Mouse (Mus musculus): ENCODE measurements around the gene Ece1. TPM values are rescaled to one million over a fixed set of nuclear protein-coding genes. Genes with fewer than 3 reads are reported as not detected.

Ece1 gene
- polyA plus RNA-seq, 1 experiment from 2014 or later: 48.6 TPM

DNA sequence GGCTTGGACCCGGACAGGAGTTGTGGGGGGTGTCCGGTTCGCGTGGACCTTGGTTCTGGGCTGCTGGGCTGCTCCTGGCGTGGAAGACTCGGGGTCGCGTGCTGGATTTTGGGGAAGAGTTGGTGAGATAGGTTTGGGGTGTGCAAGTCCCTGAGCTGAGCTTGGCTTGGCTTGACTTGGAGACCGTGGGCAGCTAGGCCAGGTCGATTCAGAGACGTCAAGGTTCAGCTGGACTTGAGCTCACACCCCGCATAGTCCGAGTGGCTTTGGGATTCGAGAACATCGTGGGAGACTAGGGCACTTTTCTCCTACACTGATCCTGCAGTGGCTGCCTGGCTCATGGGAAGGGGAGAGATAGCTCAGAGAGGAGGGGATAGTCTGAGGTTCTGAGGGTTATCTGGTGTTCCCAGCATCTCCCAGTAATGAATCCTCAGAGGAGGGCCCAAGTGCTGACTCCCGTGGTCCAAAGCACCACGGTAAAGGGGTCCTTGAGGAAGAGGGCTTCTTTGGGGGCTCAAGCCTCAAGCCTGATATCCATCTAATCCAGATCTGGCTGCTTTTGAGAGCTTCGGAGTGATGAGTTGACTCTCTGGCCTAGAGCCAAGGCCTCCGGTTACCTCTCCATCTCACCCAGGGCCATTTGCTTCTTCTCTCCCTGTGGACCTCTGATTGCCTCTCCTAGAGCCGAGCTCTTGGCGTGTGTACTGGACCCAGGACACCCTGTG is 641 bp downstream of the Ece1 start:
- H3K4me1 ChIP-seq (ENCODE audit: control insufficient read depth, insufficient read depth, low read length): peaks cover 50% of the 10 kb centered on the region
- H3K27me3 ChIP-seq (ENCODE audit: control insufficient read depth, insufficient read depth, low read length): no peaks in the 10 kb centered on the region
- peak overlapping the region; percentile 69 for H3K27ac ChIP-seq (ENCODE audit: low read length)
- H3K4me2 ChIP-seq (ENCODE audit: low read depth, low read length): peak overlapping the region; percentile 68
- H3K9ac ChIP-seq (ENCODE audit: low read length): peak overlapping the region; percentile 94
- WGBS: 10% methylated on average over 21 of the region's 21 CpGs
- peak overlapping the region; percentile 92 for H3K4me3 ChIP-seq (replicated peaks; ENCODE audit: low read length)
- no peak for ATAC-seq (ENCODE audit: insufficient read depth, low FRiP score)
- H3K36me3 ChIP-seq (ENCODE audit: control insufficient read depth, insufficient read depth, low read length): no peaks in the 10 kb centered on the region
- H3K9me3 ChIP-seq (replicated peaks; ENCODE audit: control insufficient read depth, low read length): no peaks in the 10 kb centered on the region

DNA sequence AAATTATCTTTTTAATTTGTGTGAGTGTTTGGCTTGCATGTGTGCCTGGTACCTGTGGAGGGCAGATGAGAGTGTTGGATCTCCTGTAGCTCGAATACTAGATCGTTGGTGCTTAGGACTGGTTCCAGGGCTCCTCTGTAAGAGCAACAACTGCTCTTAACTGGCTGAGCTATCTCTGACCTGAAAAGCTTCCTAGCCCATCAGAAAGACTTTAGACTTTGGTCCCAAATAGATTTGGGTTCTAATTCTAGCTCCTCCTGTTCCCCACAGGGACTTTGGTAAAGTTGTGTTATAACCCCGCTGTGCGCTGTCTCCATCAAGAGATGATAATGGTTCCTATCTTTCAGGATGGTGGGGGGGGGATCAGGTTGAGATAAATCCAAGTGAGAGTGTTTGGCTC is 2.0 kb downstream of the Ece1 start:
- Histone ChIP-seq H3K9me3 (replicated peaks; ENCODE audit: control insufficient read depth, low read length) (no peaks in the 10 kb centered on the region), H3K9ac (ENCODE audit: low read length) (no peak overlapping the region), H3K4me1 (ENCODE audit: control insufficient read depth, insufficient read depth, low read length) (peaks cover 63% of the 10 kb centered on the region), H3K27me3 (ENCODE audit: control insufficient read depth, insufficient read depth, low read length) (no peaks in the 10 kb centered on the region), H3K4me2 (ENCODE audit: low read depth, low read length) (peak overlapping the region; percentile 68; the same call in 1 of the 2 replicates), H3K36me3 (ENCODE audit: control insufficient read depth, insufficient read depth, low read length) (no peaks in the 10 kb centered on the region), H3K27ac (ENCODE audit: low read length) (no peak overlapping the region), H3K4me3 (replicated peaks; ENCODE audit: low read length) (no peak overlapping the region)
- 95% methylated on average over 4 of the region's 4 CpGs for WGBS
- no peak for ATAC-seq (ENCODE audit: insufficient read depth, low FRiP score)

DNA sequence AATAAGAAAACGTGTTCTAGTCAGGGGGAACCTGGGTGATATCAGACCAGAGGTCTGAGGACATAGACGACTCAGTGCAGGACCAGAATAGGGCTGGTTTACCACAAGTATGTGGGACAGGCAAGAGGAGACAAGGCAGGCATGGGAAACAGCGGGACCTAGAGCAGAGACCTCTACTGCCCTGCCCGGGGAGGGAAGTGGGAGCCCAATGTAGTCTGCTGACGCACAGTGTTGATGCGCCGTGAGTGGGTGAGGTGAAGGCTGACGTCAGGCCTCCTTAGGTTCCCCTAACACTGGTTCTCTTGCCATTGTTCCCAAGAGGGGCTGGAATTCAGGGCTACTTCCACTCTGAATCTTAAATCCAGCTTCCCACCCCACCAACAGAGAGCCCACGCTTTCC is 2.7 kb downstream of the Ece1 start:
- Histone ChIP-seq H3K27me3 (ENCODE audit: control insufficient read depth, insufficient read depth, low read length) (no peaks in the 10 kb centered on the region), H3K9me3 (replicated peaks; ENCODE audit: control insufficient read depth, low read length) (no peaks in the 10 kb centered on the region)
- no peak for ATAC-seq (ENCODE audit: insufficient read depth, low FRiP score)

DNA sequence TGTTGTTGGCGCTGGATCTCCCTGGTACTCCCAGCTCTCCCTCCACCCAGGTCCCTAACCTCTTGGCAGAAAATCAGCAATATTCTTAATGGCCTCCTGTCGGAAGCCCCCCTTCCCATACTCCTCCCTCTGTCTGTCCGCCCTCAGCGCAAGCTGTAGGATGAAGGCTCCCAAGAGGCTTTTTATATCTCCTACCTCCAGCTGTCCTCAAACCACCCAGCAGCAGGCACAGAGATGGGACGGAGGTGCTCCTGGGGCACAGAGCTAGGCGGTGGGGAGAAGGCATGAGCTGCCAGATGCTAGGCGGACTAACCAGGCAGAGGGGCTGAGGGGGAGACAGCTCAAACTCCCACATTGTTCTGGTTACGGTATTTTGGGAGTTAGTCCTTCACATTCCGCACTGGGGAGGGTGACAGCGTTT is 3.2 kb downstream of the Ece1 start:
- Histone ChIP-seq H3K4me3 (replicated peaks; ENCODE audit: low read length) (peak overlapping the region; percentile 21), H3K9ac (ENCODE audit: low read length) (peak overlapping the region; percentile 52), H3K27ac (ENCODE audit: low read length) (no peak overlapping the region; the same call in 1 of the 2 replicates)

More for the DNA sequence above, 2.7 kb downstream of the Ece1 start:
- H3K4me1 ChIP-seq (ENCODE audit: control insufficient read depth, insufficient read depth, low read length): peaks cover 69% of the 10 kb centered on the region
- peak overlapping the region; percentile 21 for H3K4me3 ChIP-seq (replicated peaks; ENCODE audit: low read length)
- H3K9ac ChIP-seq (ENCODE audit: low read length): peak overlapping the region; percentile 52
- no peaks in the 10 kb centered on the region for H3K36me3 ChIP-seq (ENCODE audit: control insufficient read depth, insufficient read depth, low read length)
- WGBS: 48% methylated on average over 9 of the region's 9 CpGs
- H3K4me2 ChIP-seq (ENCODE audit: low read depth, low read length): peak overlapping the region; percentile 39; the same call in 1 of the 2 replicates
- H3K27ac ChIP-seq (ENCODE audit: low read length): no peak overlapping the region; the same call in 1 of the 2 replicates

DNA sequence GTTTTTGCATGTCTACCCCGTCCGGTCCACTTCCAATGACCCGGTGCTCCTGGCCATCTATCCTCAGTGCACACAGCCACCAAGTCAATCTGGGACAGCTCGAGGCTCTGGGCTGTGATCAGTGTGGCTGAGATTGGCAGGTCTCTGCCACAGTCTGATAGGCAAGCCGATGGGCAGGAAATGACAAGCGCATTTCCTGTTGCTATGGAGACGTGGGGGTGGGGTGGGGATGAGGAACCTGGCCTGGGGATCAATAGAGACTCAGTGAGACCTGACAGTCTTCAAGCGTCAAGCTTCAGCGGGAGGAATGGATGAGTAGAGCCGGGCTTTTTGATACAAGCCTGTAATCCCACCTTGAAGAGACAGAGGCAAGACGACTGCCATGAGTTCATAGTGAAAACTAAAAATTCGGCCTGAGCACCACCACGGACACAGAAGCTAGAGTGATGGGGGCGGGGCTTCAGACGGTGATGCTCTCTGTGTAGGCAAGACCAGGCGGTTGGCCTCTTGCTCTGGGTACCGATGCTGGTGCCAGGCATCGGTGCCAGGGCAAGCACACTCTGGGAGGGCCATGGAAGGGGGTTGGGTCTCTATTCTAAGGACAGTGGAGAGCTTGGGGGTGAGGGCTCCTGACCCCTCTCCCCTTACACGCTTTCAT is 4.3 kb downstream of the Ece1 start:
- H3K4me2 ChIP-seq (ENCODE audit: low read depth, low read length): no peak overlapping the region
- 0 out of 2 replicates have a peak overlapping the region, but pooled peaks have one; percentile 32 for H3K27ac ChIP-seq (ENCODE audit: low read length)
- 42% methylated on average over 19 of the region's 19 CpGs for WGBS
- H3K9me3 ChIP-seq (replicated peaks; ENCODE audit: control insufficient read depth, low read length): no peaks in the 10 kb centered on the region
- no peak overlapping the region for H3K9ac ChIP-seq (ENCODE audit: low read length)
- H3K27me3 ChIP-seq (ENCODE audit: control insufficient read depth, insufficient read depth, low read length): no peaks in the 10 kb centered on the region
- no peak overlapping the region for H3K4me3 ChIP-seq (replicated peaks; ENCODE audit: low read length)
- no peaks in the 10 kb centered on the region for H3K36me3 ChIP-seq (ENCODE audit: control insufficient read depth, insufficient read depth, low read length)
- no peak for ATAC-seq (ENCODE audit: insufficient read depth, low FRiP score)
- H3K4me1 ChIP-seq (ENCODE audit: control insufficient read depth, insufficient read depth, low read length): peaks cover 78% of the 10 kb centered on the region

More for the DNA sequence above, 3.2 kb downstream of the Ece1 start:
- Histone ChIP-seq H3K4me2 (ENCODE audit: low read depth, low read length) (peak overlapping the region; percentile 39; the same call in 1 of the 2 replicates), H3K27me3 (ENCODE audit: control insufficient read depth, insufficient read depth, low read length) (no peaks in the 10 kb centered on the region), H3K4me1 (ENCODE audit: control insufficient read depth, insufficient read depth, low read length) (peaks cover 74% of the 10 kb centered on the region), H3K9me3 (replicated peaks; ENCODE audit: control insufficient read depth, low read length) (no peaks in the 10 kb centered on the region), H3K36me3 (ENCODE audit: control insufficient read depth, insufficient read depth, low read length) (no peaks in the 10 kb centered on the region)
- 56% methylated on average over 10 of the region's 10 CpGs for WGBS
- ATAC-seq (ENCODE audit: insufficient read depth, low FRiP score): no peak

DNA sequence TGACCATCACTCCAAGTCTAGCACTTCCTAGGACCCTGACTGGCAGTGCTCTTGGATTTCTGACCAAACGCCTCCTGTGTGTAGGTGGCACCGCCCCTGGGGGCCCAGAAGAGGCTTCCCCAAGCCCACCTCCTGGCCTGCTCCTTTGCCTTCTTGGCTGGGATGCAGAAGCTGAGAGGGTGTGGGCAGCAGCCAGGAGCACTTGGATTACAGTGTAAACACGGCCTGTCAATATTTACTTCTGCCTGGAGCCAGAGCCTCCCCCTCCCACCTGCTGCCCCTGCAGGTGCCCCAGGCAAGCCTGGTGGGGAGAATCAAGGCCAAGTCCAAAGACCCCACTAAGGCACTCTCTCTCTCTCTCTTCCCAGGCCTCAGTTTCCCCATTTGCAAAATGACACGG is 5.2 kb downstream of the Ece1 start:
- Histone ChIP-seq H3K9ac (ENCODE audit: low read length) (peak overlapping the region; percentile 23; the same call in 1 of the 2 replicates), H3K27me3 (ENCODE audit: control insufficient read depth, insufficient read depth, low read length) (no peaks in the 10 kb centered on the region), H3K36me3 (ENCODE audit: control insufficient read depth, insufficient read depth, low read length) (no peaks in the 10 kb centered on the region), H3K4me2 (ENCODE audit: low read depth, low read length) (0 out of 2 replicates have a peak overlapping the region, but pooled peaks have one; percentile 20), H3K9me3 (replicated peaks; ENCODE audit: control insufficient read depth, low read length) (no peaks in the 10 kb centered on the region), H3K27ac (ENCODE audit: low read length) (peak overlapping the region; percentile 32; the same call in 1 of the 2 replicates), H3K4me3 (replicated peaks; ENCODE audit: low read length) (no peak overlapping the region), H3K4me1 (ENCODE audit: control insufficient read depth, insufficient read depth, low read length) (peaks cover 78% of the 10 kb centered on the region)
- 39% methylated on average over 4 of the region's 4 CpGs for WGBS
- ATAC-seq (ENCODE audit: insufficient read depth, low FRiP score): peak; percentile 27; the same call in 1 of the 2 replicates

DNA sequence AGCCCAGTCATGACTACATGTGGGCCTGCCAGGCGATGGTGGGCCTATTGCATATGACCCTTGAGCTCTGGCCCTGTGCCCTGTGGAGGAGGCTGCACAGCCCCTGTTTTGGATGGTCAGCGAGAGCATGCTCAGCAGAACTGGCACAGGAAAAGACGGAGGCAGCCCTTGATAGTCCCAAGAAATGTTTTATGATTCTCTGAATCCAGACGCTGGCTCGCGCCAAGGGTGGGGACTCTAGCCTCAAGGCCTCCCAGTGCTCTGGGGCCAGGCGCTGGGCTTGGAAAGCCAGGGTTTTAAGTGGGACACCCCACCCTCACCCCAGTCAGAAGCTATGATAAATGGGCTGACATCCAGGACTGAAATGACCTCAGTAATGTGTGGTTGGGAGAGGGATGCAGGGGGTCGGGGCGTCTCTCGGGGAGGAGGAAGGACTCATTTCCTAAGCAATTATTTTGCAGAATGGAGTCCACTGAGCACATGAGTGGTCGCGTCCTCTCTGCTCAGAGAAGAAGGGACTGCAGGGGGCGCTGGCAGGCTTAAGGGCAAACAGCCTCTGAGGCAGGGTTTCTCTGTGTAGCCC is 5.7 kb downstream of the Ece1 start:
- Histone ChIP-seq H3K9ac (ENCODE audit: low read length) (peak overlapping the region; percentile 23; the same call in 1 of the 2 replicates), H3K4me2 (ENCODE audit: low read depth, low read length) (0 out of 2 replicates have a peak overlapping the region, but pooled peaks have one; percentile 20), H3K9me3 (replicated peaks; ENCODE audit: control insufficient read depth, low read length) (no peaks in the 10 kb centered on the region), H3K36me3 (ENCODE audit: control insufficient read depth, insufficient read depth, low read length) (no peaks in the 10 kb centered on the region), H3K4me1 (ENCODE audit: control insufficient read depth, insufficient read depth, low read length) (peaks cover 76% of the 10 kb centered on the region), H3K27ac (ENCODE audit: low read length) (peak overlapping the region; percentile 38), H3K4me3 (replicated peaks; ENCODE audit: low read length) (no peak overlapping the region), H3K27me3 (ENCODE audit: control insufficient read depth, insufficient read depth, low read length) (no peaks in the 10 kb centered on the region)
- 38% methylated on average over 13 of the region's 13 CpGs for WGBS
- peak; percentile 53 for ATAC-seq (ENCODE audit: insufficient read depth, low FRiP score)

DNA sequence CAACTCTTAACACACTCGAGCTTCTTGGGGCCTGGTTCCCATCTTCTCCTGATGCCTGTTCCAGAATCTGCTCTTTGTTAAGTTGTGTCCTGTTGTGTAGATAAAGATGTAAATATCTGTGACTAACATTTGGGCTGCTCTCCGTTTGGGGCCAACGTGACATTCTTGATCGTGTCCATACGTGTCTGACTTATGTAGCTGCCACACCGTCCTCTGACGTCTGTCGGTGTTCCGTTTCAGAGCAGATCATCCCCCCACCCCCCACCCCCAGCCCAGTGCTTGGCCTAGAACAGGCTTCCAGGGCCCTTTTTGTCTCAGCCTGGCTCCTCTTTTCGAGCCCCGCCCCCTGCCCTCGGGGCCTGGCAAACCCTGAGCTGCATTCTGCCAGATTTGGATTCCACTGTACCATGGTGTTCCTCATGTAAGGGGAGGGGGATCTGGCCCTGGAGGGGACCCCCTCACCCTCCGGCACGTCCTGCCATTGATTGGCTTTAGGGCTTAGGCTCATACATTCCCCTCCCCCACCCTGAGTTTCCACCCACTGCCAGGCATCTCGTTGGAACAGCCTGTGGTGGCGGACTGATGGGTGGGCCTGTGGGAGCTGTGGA is 7.7 kb downstream of the Ece1 start:
- H3K36me3 ChIP-seq (ENCODE audit: control insufficient read depth, insufficient read depth, low read length): no peaks in the 10 kb centered on the region
- H3K4me1 ChIP-seq (ENCODE audit: control insufficient read depth, insufficient read depth, low read length): peaks cover 70% of the 10 kb centered on the region
- no peaks in the 10 kb centered on the region for H3K27me3 ChIP-seq (ENCODE audit: control insufficient read depth, insufficient read depth, low read length)
- peak overlapping the region; percentile 58; the same call in 1 of the 2 replicates for H3K27ac ChIP-seq (ENCODE audit: low read length)
- no peak overlapping the region for H3K4me3 ChIP-seq (replicated peaks; ENCODE audit: low read length)
- WGBS: 33% methylated on average over 16 of the region's 16 CpGs
- no peaks in the 10 kb centered on the region for H3K9me3 ChIP-seq (replicated peaks; ENCODE audit: control insufficient read depth, low read length)
- peak; percentile 35; the same call in 1 of the 2 replicates for ATAC-seq (ENCODE audit: insufficient read depth, low FRiP score)
- no peak overlapping the region; the same call in 1 of the 2 replicates for H3K4me2 ChIP-seq (ENCODE audit: low read depth, low read length)
- peak overlapping the region; percentile 29; the same call in 1 of the 2 replicates for H3K9ac ChIP-seq (ENCODE audit: low read length)

Measured in stomach, embryonic 16.5 days (tissue).